Mouse (Mus musculus): ENCODE data around the gene Cdc42ep2.

GRCm38 (mm10) chr19:5922963-5923362 is 1.7 kb downstream of the Cdc42ep2 start:
- TF ChIP-seq CTCF (IDR thresholded peaks at IDR 0.05) (no peak), EP300 (IDR thresholded peaks at IDR 0.05) (no peak)

Data from lung, postnatal 0 days (tissue).